Mouse (Mus musculus): ENCODE measurements around the gene Arpin. TPM values are rescaled to one million over a fixed set of nuclear protein-coding genes. Genes with fewer than 3 reads are reported as not detected.

Arpin gene
- total and polyA plus RNA-seq, 3 experiments: not detected

- H3K27ac ChIP-seq (ENCODE audit: control insufficient read depth, low read depth, low read length): no peak overlapping the region
- H3K4me3 ChIP-seq (ENCODE audit: control insufficient read depth in 1 of 2, insufficient read depth in 1 of 2, low read depth in 2 of 2, low read length in 2 of 2): no peak overlapping the region
- H3K9me3 ChIP-seq (replicated peaks; ENCODE audit: insufficient read depth, low read length): no peaks in the 10 kb centered on the region
- H3K79me2 ChIP-seq (ENCODE audit: control insufficient read depth, insufficient read depth, low read length, poor library complexity): no peaks in the 10 kb centered on the region
- H3K9ac ChIP-seq (ENCODE audit: control insufficient read depth, low read depth, low read length, poor library complexity, severe bottlenecking): no peak overlapping the region
- TF ChIP-seq POLR2A (IDR thresholded peaks at IDR 0.05; ENCODE audit: control insufficient read depth in 1 of 2, insufficient read depth in 1 of 2, low read depth in 1 of 2, low read length in 2 of 2, poor library complexity in 1 of 2) (no peak), MXI1 (IDR thresholded peaks at IDR 0.05; ENCODE audit: low read depth, low read length) (no peak), NELFE (IDR thresholded peaks at IDR 0.05; ENCODE audit: low read depth, low read length) (no peak), SIN3A (IDR thresholded peaks at IDR 0.05; ENCODE audit: low read length) (no peak), BHLHE40 (IDR thresholded peaks at IDR 0.05; ENCODE audit: borderline replicate concordance, low read depth, low read length) (no peak), ZKSCAN1 (IDR thresholded peaks at IDR 0.05; ENCODE audit: low read depth, low read length) (no peak), MYB (IDR thresholded peaks at IDR 0.05; ENCODE audit: low read depth, low read length) (no peak), GABPA (IDR thresholded peaks at IDR 0.05; ENCODE audit: low read depth, low read length) (no peak), CHD1 (IDR thresholded peaks at IDR 0.05; ENCODE audit: low read depth, low read length) (no peak), MAX (IDR thresholded peaks at IDR 0.05; ENCODE audit: low read length) (no peak), ZMIZ1 (IDR thresholded peaks at IDR 0.05; ENCODE audit: low read depth, low read length) (no peak)
- H3K36me3 ChIP-seq (ENCODE audit: control insufficient read depth in 1 of 2, insufficient read depth in 2 of 2, low read length in 2 of 2): peaks cover 0 to 8% of the 10 kb centered on the region in 2 experiments; a peak in 2 of 4 replicates
- peaks cover 5 to 7% of the 10 kb centered on the region in 2 experiments for H3K27me3 ChIP-seq (ENCODE audit: control insufficient read depth in 1 of 2, insufficient read depth in 2 of 2, low read length in 2 of 2)
- H3K4me1 ChIP-seq (ENCODE audit: control insufficient read depth in 1 of 2, insufficient read depth in 2 of 2, low read length in 2 of 2): peaks cover 2 to 19% of the 10 kb centered on the region in 2 experiments
- no peak for DNase-seq (ENCODE audit: low read depth, low spot score)
Observed at GRCm38 (mm10) chr7:79968326-79968725, 33.2 kb upstream of the Arpin start.

GRCm38 (mm10) chr7:79961600-79961999, 26.4 kb upstream of the Arpin start:
- no peak overlapping the region for H3K9ac ChIP-seq (ENCODE audit: control insufficient read depth, low read depth, low read length, poor library complexity, severe bottlenecking)
- H3K36me3 ChIP-seq (ENCODE audit: control insufficient read depth in 1 of 2, insufficient read depth in 2 of 2, low read length in 2 of 2): no peaks in the 10 kb centered on the region
- H3K4me3 ChIP-seq (ENCODE audit: control insufficient read depth in 1 of 2, insufficient read depth in 1 of 2, low read depth in 2 of 2, low read length in 2 of 2): no peak overlapping the region
- TF ChIP-seq MEF2A (IDR thresholded peaks at IDR 0.05; ENCODE audit: extremely low read depth, insufficient replicate concordance, low read depth, low read length, poor library complexity, severe bottlenecking) (no peak), UBTF (IDR thresholded peaks at IDR 0.05; ENCODE audit: borderline replicate concordance, insufficient read depth, low read depth, low read length) (no peak), SMC3 (IDR thresholded peaks at IDR 0.05; ENCODE audit: low read depth, low read length) (peak; percentile 49), RAD21 (IDR thresholded peaks at IDR 0.05; ENCODE audit: low read depth, low read length) (peak; percentile 57), SIN3A (IDR thresholded peaks at IDR 0.05; ENCODE audit: low read length) (no peak), MYB (IDR thresholded peaks at IDR 0.05; ENCODE audit: low read depth, low read length) (no peak), TBP (IDR thresholded peaks at IDR 0.05; ENCODE audit: low read depth, low read length) (no peak), CTCF (IDR thresholded peaks at IDR 0.05 in 2 of 3, conservative IDR thresholded peaks at IDR 0.05 in 1 of 3; ENCODE audit: control insufficient read depth in 1 of 3, insufficient read depth in 1 of 3, low read depth in 2 of 3, low read length in 3 of 3, poor library complexity in 1 of 3, severe bottlenecking in 1 of 3) (peak; percentile 42 to 78 (median 56))
- H3K27ac ChIP-seq (ENCODE audit: control insufficient read depth, low read depth, low read length): no peak overlapping the region
- DNase-seq (ENCODE audit: low read depth, low spot score): peak; percentile 20
- H3K27me3 ChIP-seq (ENCODE audit: control insufficient read depth in 1 of 2, insufficient read depth in 2 of 2, low read length in 2 of 2): peaks cover 8 to 9% of the 10 kb centered on the region in 2 experiments
- no peaks in the 10 kb centered on the region for H3K9me3 ChIP-seq (replicated peaks; ENCODE audit: insufficient read depth, low read length)
- no peaks in the 10 kb centered on the region for H3K4me1 ChIP-seq (ENCODE audit: control insufficient read depth in 1 of 2, insufficient read depth in 2 of 2, low read length in 2 of 2)
- H3K79me2 ChIP-seq (ENCODE audit: control insufficient read depth, insufficient read depth, low read length, poor library complexity): no peaks in the 10 kb centered on the region

Measured in MEL (cell line).